Mouse (Mus musculus): Measurements from ENCODE around the gene 5730596B20Rik. TPM values are rescaled to one million over a fixed set of nuclear protein-coding genes. Genes with fewer than 3 reads are reported as not detected.

5730596B20Rik gene
- polyA plus RNA-seq, 1 experiment: not detected

DNA sequence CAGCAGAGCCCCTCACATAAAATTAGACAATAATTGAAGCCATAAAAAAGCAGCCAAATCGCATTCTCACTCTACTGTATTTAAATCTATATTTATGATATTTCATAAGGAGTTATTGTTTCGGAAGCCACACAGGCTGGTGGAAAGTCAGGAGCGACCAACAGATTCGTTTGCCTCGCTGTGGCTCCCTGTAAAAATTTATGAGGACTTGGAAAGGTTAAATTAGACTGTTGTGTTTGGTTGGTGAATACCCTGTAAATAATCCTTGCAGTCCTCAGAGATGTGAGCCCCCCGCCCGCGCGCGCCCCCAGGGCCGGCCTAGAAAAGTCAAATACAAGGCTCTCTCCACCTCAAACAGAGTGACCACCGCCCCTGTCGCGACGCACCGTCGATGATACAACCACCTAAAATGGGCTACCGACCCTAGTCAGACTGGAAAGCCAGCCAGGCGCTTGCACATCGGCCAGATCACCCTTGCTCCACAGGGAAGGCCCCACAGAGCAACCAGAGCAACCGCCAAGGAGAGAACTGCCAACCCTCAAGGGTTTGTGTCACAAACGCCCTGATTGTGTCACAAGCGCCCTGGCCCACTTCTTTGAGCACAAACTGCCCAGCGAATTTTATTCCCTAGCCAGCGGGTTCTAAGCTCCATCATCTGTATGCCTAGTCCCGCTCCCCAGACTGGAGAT, 49.4 kb downstream of the 5730596B20Rik start:
- TF ChIP-seq CTCF (IDR thresholded peaks at IDR 0.05; ENCODE audit: borderline replicate concordance, insufficient read depth, low read length): no peak
- H3K4me3 ChIP-seq (ENCODE audit: insufficient read depth, low read length): peak overlapping the region; percentile 28
- peak overlapping the region; percentile 60 for H3K27ac ChIP-seq (ENCODE audit: insufficient read depth, low read length)
- H3K4me1 ChIP-seq (ENCODE audit: control insufficient read depth, insufficient read depth, low read length): no peaks in the 10 kb centered on the region

DNA sequence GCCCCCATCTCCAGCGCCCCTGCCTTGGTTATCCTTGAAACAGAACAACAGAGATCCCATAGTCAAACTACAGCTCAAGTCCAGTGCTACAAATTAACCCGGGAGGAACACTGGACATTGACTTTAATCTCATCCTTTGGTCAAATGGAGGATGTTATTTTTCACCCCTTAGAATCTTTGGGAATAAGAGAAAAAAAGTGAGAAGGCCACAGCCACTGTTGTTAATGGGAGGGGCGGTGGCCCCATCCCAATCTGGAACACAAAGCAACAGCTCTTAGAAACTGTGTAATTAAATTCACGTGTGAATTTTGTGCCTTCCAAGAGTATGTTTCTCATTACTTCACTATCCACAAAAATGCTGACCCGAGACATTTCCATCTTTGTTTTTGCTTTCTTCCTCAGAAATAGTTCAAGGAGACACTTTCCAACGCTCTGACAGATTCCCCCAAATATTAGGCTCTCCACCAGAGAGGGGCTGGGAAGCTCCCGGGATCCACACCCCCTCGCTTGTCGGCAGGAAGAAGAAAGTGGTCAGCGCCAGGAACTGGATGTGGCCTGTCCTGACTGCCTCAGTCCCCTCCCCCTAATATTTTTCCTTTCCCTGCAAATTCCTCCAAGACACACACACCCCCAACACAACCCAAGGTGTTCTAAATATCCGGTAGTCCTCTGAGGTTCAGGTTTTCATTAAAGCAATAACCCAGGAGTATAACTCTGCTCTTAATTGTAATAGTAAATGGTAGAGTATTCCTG, 50.3 kb downstream of the 5730596B20Rik start:
- no peak for TF ChIP-seq CTCF (IDR thresholded peaks at IDR 0.05; ENCODE audit: borderline replicate concordance, insufficient read depth, low read length)
- TF ChIP-seq POLR2A (IDR thresholded peaks at IDR 0.05; ENCODE audit: low read depth, low read length): no peak
- H3K27ac ChIP-seq (ENCODE audit: insufficient read depth, low read length): peak overlapping the region; percentile 72
- no peaks in the 10 kb centered on the region for H3K4me1 ChIP-seq (ENCODE audit: control insufficient read depth, insufficient read depth, low read length)
- H3K4me3 ChIP-seq (ENCODE audit: insufficient read depth, low read length): no peak overlapping the region; the same call in 1 of the 2 replicates

DNA sequence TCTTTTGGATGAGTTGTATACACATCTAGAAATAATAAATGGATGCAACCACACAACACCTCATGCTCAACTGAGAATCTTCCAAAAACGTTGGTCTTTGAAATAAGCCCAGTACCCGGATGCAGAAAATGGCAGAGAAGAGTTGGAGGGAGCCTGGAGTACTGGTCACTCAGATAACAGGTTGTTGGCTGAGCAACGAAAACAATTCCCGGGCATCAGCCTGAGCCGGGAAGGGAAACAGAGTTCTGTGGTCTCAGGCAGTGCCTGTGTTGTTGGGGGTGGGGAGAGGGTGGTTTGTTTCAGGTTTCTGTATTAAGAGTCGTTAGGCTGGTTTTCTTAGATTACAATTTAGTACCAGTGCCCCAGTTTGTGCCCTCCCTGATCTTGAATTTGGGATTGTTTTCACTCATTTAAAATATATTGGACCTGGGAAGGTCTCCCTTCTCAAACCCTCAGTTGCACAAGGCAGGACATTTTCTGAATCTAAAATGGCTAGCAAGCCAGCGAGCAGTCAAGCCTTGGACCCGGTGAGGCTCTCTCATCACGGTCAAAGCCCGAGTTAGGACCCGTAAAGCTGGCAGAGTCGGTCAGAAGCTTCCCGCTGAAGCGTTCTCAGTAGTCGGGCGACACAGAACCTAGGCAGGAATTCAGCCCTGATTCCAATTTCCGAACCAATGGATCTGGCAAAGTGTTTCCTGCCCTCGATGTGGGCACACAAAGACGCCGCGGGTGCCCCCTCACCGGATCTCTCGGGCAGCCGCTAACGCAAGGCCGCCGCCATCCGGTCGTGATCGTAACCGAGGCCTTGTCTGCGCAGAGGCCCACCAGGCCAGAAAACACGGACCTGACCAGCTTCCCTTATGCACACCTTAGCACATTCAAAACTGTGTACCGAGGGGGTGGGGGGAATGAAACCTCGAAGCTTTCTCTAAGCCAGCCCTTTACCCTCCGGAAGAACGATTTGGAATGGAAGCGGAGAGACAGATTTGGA, 51.5 kb downstream of the 5730596B20Rik start:
- no peak for TF ChIP-seq CTCF (IDR thresholded peaks at IDR 0.05; ENCODE audit: borderline replicate concordance, insufficient read depth, low read length)
- no peak for TF ChIP-seq POLR2A (IDR thresholded peaks at IDR 0.05; ENCODE audit: low read depth, low read length)
- Histone ChIP-seq H3K4me1 (ENCODE audit: control insufficient read depth, insufficient read depth, low read length) (no peaks in the 10 kb centered on the region), H3K4me3 (ENCODE audit: insufficient read depth, low read length) (peak overlapping the region; percentile 42), H3K27ac (ENCODE audit: insufficient read depth, low read length) (peak overlapping the region; percentile 30)

DNA sequence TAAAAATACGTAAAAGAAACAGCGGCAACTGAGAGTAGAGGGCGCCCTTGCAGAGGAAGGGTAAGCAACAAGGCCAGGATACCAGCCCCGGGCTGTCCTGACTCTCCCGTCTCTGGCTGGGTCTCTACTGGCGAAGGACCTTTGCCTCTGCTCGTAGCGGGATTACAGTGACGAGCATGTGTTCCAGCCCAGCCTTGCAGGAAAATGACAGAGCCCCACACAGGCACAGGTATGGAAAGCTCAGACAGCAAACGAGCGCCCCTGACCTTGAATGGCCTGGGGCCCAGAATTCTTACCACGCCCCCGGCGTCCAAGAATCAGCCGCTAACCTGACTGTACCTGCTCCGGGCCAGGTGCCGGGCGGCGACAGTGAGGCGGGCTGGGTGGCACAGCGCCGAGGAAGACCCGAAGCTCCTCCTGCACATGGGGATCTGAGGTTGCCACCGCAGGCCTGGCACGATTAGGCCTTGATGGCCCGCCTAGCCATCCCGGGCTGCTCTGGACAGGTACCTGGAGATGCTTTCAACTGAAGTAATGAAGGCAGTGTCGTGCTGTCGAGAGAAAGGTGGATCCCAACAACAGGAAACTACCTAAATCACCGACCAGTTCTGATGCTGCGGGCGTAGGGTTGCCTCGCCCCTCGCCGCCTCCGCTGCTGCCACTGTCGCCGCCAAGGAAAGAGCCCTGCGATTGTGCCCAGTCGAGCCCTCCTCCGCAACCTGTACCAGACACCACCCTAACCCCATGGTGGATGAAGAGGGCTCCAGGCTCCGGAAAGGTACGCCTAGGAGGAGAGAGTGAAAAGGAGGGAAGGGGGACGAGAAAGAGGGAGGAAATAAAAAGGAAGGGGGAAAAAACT, 52.5 kb downstream of the 5730596B20Rik start:
- Histone ChIP-seq H3K4me3 (ENCODE audit: insufficient read depth, low read length) (peak overlapping the region; percentile 42), H3K4me1 (ENCODE audit: control insufficient read depth, insufficient read depth, low read length) (no peaks in the 10 kb centered on the region), H3K27ac (ENCODE audit: insufficient read depth, low read length) (peak overlapping the region; percentile 30; the same call in 1 of the 2 replicates)
- TF ChIP-seq CTCF (IDR thresholded peaks at IDR 0.05; ENCODE audit: borderline replicate concordance, insufficient read depth, low read length) (no peak), POLR2A (IDR thresholded peaks at IDR 0.05; ENCODE audit: low read depth, low read length) (no peak)

Other genes with a start within 250 kb of the 5730596B20Rik start
- 57.3 and 59.1 TPM in 2 replicates for gene Skap2, start 164.9 kb upstream of the 5730596B20Rik start, polyA plus RNA-seq (2011; ENCODE audit: insufficient read length, low read depth, missing spikeins)
- 2.4 and 3.0 TPM in 2 replicates for gene Hoxa1, start 19.2 kb upstream of the 5730596B20Rik start, polyA plus RNA-seq (2011; ENCODE audit: insufficient read length, low read depth, missing spikeins)
- 4.3 and 4.8 TPM in 2 replicates for gene Hoxa2, start 12.7 kb upstream of the 5730596B20Rik start, polyA plus RNA-seq (2011; ENCODE audit: insufficient read length, low read depth, missing spikeins)
- 3.0 and 4.2 TPM in 2 replicates for gene Hoxa4, start 14.3 kb downstream of the 5730596B20Rik start, polyA plus RNA-seq (2011; ENCODE audit: insufficient read length, low read depth, missing spikeins)
- gene Hoxa5, start 27.1 kb downstream of the 5730596B20Rik start, polyA plus RNA-seq (2011; ENCODE audit: insufficient read length, low read depth, missing spikeins): 11.9 and 18.6 TPM in 2 replicates
- 2.8 and 4.2 TPM in 2 replicates for gene Hoxa6, start 31.2 kb downstream of the 5730596B20Rik start, polyA plus RNA-seq (2011; ENCODE audit: insufficient read length, low read depth, missing spikeins)
- 10.2 and 13.5 TPM in 2 replicates for gene Hoxa3, start 35.8 kb downstream of the 5730596B20Rik start, polyA plus RNA-seq (2011; ENCODE audit: insufficient read length, low read depth, missing spikeins)
- gene Gm28308, start 35.8 kb downstream of the 5730596B20Rik start, polyA plus RNA-seq (2011; ENCODE audit: insufficient read length, low read depth, missing spikeins): 0.89 TPM in 1 of 2 replicates, not detected in the other
- gene Hoxa7, start 44.4 kb downstream of the 5730596B20Rik start, polyA plus RNA-seq (2011; ENCODE audit: insufficient read length, low read depth, missing spikeins): 15.8 and 21.6 TPM in 2 replicates
- 9.9 and 13.6 TPM in 2 replicates for gene Hoxa9, start 53.6 kb downstream of the 5730596B20Rik start, polyA plus RNA-seq (2011; ENCODE audit: insufficient read length, low read depth, missing spikeins)
- 12.1 and 18.2 TPM in 2 replicates for gene Hoxa10, start 63.4 kb downstream of the 5730596B20Rik start, polyA plus RNA-seq (2011; ENCODE audit: insufficient read length, low read depth, missing spikeins)
- gene Hoxa11, start 68.3 kb downstream of the 5730596B20Rik start, polyA plus RNA-seq (2011; ENCODE audit: insufficient read length, low read depth, missing spikeins): 5.1 and 9.2 TPM in 2 replicates
- gene Hoxa13, start 83.4 kb downstream of the 5730596B20Rik start, polyA plus RNA-seq (2011; ENCODE audit: insufficient read length, low read depth, missing spikeins): 3.3 and 5.0 TPM in 2 replicates
- gene Evx1, start 136.0 kb downstream of the 5730596B20Rik start, polyA plus RNA-seq (2011; ENCODE audit: insufficient read length, low read depth, missing spikeins): not detected in 2 replicates